Mouse (Mus musculus) urinary bladder, postnatal 36 days (tissue): ENCODE results near the gene Bcl6b.
A peak's percentile ranks its signal among the peaks of the same experiment; 100 is the strongest.

Experiments
- DNase-seq, 2 experiments: peaks; one replicate each; pipeline ENCODE4 v3.0.0; 2022; ENCODE audit warnings: low spot score in 2 of 2, mixed read lengths in 1 of 2

The Bcl6b gene

GRCm38 (mm10) chr11:70233016-70233415 lies 3.4 kb upstream of the Bcl6b start:
- DNase-seq = no peak

DNA sequence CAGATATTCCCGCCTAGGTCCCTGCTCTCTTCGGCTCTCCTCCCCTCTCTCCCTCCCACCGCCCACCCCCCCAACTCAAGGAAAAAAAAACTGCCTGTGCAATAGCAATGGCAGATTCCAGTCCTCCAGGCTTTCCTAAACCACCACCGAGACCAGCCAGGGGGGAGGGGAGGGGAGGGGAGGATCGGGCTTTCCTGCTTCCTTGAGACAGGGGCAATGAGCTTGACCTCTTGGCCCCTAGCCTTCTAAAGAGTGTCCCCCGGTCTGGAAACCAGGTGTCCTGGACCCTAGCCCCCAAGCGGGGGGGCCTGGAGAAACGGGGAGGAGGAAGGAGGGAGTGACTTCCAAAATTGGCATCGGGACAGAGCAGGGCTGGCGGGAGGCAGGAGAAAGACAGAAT lies 2.9 kb upstream of the Bcl6b start:
- no peak for DNase-seq

GRCm38 (mm10) chr11:70230239-70230727 lies 685 bp upstream of the Bcl6b start:
- peak; percentile 71 to 82 for DNase-seq

- DNase-seq = peak; percentile 62 to 83
Measured at GRCm38 (mm10) chr11:70228828-70229227, 770 bp downstream of the Bcl6b start.

- no peak for DNase-seq
Measured at GRCm38 (mm10) chr11:70227661-70228245, 1.8 kb downstream of the Bcl6b start.

DNA sequence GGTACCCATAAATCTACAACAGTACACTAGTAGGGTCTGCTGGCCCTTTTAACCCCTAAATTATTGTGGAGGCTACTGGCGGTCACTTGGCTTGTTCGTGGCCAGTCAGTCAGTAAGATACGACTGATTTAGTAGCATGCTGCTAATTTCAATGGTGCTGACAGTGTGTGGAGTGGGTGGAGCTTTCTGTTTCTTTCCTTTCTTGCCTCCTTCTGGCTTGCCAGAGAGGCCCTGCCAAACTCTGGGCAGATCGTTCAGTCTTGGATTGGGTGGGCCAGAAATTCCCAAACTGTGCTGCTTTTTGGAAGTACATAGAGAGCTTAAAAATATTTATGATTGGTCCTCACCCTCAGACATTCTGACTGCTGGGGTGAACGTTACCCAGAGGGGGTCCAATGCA lies 2.5 kb downstream of the Bcl6b start:
- no peak for DNase-seq

DNA sequence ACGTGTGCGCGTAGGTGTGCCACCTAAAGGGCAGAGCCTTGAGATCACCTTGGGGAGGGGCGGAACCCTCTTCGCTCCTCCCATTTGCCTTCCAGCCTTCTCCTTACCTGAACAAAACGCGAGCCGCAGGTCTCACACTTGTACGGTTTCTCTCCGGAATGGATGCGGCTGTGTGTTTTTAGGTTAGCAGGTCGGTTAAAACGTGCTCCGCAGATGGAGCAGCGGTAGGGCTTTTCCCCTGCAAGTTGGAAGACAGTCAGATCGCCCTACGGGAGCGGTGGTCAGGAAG lies 3.1 kb downstream of the Bcl6b start:
- DNase-seq = no peak

DNA sequence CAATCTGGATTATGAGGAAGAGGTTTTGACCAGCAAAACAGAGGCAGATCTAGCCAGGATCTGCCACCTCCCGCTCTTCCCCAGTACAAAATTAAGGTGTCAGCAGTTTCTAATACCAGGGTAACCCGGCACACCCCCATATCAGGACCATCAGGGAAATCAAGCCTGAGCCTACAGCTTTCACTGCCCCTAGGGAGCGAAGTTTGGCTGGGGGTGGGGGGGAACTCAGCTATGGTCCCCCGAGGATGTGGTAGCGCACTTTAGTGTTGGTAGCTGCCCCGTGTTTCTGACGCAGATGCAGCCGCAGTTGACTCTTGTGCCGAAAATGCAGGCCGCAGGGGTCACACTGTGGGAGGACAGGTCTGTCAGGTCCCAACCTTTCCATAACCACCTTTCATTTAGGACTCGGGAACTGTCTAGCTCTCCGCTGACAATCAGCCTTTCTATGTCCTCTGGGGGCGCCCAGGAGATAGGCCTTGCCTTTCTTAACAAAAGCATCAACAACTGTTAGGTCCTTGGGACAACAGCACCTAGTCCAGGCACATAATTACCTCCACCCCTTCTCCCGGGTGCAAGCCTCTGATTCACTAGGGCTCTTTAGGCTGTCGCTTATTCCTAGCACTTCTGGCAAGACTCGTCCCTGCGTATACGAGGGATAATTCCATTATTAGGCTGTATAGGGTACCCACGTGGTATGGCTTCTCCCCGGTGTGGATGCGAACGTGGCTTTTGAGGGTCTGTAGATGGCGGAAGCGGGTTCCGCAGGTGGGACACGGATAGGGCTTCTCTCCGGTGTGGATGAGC lies 3.6 kb downstream of the Bcl6b start:
- DNase-seq = no peak

DNA sequence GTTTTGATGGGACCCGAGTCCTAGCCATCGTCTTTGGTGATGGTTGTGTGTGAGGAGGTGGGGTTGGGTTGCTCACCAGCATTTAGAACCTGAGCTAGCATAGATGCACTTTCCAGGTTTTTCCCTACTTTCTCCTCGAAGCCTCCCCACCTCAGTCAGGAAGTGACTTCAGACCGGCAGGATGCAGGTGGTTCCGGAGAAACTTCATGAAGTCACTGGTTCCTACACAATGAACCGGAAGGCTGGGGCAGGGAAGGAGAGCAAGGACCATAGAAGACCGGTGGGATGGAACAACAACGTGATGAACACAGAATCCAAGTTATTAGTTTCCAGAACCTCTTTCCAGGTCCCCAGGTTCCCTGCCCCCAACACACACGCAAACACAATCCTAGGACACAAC lies 5.9 kb downstream of the Bcl6b start:
- DNase-seq = no peak

DNA sequence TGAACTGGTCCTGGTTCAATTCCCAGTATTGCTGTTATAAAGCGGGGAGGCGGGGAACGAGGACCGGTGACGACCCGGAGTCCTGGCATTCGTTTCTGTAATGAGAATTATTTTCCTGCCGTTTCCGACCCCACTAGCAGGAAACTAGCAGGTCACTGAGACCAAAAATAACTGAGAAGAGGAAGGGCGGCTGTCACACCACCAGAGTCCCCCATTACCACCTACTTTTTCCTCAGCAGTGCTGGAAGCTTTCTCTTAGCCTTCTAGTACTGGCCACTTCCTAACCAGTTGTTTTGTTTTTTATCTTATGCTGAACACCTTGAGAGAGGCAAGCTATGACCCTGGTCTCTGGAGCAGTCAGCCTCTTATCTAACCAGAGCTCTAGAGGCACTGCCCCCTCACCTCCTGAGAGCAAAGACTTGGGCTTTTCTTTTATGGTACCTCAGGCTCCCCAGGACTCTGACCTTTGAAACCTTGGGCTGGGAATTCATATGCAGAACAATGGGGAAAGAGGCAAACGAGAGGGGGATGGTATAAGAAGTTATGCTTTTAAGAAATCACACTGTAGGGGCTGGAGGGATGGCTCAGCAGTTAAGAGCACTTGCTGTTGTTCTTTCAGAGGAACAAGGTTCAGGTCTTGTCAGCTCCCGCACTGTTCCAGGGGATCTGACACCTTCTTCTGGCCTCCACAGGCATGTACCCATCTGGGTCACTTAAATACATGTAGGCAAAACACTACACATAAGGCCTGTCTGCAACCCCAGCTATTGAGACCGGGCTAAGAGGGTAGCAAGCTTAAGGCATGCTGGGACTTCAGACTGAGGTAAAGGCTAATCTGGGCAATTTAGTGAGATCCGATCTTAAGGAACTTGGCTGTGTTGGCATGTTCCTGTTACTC lies 7.7 kb downstream of the Bcl6b start:
- no peak for DNase-seq

DNA sequence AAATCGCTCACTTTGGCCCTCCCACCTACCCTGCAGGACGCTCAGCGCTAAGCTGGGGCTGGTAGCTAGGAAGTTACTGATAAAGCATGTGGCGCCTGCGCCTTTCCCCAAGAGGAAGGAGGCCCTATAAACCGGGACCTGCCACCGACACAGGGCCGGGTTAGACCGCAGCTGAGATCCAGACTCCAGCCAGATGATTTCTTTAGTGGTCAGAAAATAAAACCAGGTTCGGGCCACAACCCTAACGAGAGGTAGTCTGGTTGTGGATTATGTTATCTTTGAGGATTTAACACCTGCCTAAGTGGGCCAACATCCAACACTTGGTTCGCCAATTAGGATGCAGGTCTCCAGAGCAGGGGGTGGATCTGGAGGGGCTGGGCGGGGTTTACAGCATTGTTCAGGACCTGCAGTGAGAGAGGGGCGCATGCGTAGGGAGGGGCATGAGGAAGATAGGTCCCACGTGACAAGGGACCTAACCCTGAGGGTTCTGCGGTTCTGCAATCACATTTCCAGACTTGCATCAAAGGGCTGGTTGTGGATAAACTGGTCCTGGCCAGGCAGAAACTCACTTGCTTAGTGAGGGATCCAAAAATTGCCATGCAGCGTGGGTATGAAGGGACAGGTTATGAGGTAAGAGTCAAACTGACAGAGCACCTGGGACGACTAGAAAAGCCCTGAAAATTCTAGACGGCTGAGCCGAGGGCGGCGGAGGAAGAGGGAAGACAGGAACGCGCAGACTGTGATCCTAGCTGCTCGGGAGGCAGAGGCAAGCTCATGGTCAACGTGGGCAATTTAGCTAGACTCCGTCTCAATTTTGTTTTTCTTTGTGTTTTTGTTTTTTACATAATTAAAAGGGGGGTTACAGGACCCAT lies 8.6 kb downstream of the Bcl6b start, which contains the start of gene Slc16a13:
Gene Slc16a13 (minus strand): TSS at position 334 of the 872 bp plus-strand sequence.
- DNase-seq = peak; percentile 85 to 93

GRCm38 (mm10) chr11:70220323-70220722 lies 9.3 kb downstream of the Bcl6b start:
- no peak for DNase-seq

DNA sequence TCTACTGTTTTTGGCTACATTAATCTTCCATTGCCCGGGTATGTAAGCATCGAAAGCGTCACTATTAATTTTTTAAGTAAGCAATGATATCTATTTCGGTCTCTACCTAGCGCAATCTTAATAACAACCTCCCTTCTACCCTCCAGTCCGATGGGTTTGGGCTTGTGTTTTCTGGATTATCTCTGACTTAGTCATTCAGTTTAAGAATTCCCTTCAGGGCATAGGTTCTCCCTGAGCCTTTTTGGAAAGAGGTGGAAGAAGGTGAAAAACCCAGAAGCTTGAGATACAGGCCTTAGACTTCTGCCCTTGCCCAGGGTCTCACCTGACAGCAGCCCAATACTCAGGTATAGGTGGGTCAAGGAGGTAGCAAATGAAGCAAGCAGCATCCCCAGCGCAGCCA lies 9.7 kb downstream of the Bcl6b start:
- no peak for DNase-seq

DNA sequence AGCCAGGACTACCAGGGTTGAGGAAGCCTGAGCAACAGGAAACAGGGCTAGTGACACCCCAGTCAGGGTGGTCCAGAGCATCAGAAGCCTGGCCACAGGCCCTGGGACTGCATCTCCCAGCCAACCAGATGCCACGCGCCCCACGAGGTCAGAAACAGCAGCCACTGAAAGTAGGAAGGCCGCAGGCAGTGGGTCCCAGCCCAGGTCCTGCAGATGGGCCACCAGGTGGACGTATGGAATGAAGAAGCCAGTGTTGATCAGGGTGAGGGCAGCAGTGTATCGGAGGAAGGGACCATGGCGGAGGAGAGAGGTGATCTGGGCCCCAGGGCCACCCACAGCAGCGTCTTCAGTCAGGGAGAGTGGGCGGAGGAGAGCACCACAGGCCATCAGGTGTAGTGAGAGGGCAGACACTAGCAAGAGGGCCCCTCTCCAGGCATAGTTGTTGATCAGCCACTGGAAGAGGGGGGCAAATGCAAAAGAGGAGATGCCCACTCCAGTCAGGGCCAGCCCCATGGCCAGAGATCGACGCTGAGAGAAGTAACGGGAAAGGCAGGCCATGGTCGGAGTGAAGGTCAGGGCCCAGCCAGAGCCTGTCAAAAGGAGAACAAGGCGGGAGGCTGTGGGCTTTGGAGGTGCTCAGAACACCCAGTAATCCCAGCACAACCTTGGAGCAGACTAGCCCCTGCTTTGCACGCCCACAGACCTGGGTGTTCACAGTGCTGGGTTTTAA lies 10.7 kb downstream of the Bcl6b start:
- no peak for DNase-seq

DNA sequence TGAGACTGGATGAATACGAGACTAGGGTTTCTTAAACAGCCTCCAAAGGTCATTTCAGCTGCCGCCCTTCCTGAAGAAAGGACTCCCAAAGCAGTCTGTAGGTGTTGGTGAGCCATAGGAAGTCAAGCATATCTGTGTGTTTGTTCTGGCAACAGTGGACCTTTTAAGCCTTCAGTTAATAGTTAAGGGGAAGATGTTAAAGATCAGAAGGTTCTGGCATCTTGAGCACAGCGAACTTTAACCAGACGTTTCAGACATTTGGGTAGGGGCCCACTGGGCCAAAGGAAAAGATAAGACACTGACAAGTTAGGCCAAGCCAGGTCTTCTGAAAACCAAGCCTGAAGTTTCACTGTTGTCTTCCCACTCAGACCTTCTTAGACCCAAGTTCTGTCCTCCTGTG lies 11.6 kb downstream of the Bcl6b start:
- DNase-seq = no peak

DNA sequence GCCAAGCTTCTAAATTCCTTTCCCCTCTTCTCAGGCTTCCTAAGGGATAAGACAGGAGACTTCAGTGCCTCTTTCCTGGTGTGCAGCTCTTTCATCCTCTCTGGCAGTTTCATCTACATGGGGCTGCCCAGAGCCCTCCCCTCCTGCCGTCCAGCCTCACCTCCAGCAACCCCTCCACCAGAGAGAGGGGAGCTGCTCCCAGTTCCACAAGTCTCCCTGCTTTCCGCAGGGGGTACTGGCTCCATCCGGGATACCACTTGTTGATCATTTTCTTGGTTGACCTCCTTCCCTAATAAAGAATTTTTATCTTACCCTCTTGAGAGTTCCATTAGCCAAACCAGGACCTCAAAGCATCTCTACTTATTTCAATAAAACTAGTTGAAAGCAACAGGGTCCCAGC lies 13.5 kb downstream of the Bcl6b start:
- DNase-seq = no peak

GRCm38 (mm10) chr11:70215301-70215700 lies 14.3 kb downstream of the Bcl6b start:
- no peak for DNase-seq

GRCm38 (mm10) chr11:70214856-70215209 lies 14.8 kb downstream of the Bcl6b start:
- no peak for DNase-seq

GRCm38 (mm10) chr11:70214191-70214855 lies 15.3 kb downstream of the Bcl6b start:
- no peak for DNase-seq

- DNase-seq = no peak
Measured at GRCm38 (mm10) chr11:70213736-70214135, 15.9 kb downstream of the Bcl6b start.
